Mouse (Mus musculus) spleen, postnatal 4 days (tissue): ENCODE data around the gene Prdm15.

ENCODE experiments used
- DNase-seq, 2 experiments: peaks; one replicate each; pipeline ENCODE4 v3.0.0; 2022; ENCODE audit warnings: low spot score in 2 of 2

Gene Prdm15

DNA sequence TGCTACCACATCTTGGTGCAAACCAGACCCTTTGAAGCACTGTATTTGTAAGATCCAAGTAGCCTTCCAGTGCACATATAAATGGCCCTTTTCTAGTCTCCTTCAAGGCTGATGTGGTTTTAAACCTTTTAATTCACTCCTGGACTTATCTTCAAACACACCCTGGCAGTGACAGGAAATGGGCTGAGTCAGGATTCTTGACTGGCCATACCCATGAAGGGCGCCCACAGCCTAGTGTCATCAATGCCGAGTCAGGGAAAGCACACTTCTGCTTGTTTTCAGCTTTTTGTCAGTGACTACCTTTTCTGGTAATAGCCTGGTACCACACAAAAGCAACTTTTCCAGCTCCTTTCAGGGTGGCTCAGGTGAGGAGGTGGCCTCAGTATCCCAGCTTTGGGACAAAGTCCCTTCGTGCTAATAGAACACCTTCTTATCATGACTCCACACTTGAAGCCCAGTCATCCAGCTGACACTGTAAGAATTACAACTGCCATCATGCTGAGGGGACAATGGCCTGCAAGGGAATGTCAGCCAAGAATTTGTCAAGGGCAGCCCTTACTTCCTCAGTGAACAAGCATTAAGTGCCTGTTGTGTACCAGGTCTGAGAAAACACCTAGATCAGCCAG lies 99.2 kb downstream of the Prdm15 start:
- DNase-seq, result no peak

- DNase-seq, result no peak
Measured at GRCm38 (mm10) chr16:97751884-97752283, 99.8 kb downstream of the Prdm15 start.

GRCm38 (mm10) chr16:97748421-97748820 lies 103.2 kb downstream of the Prdm15 start:
- no peak for DNase-seq
